Mouse (Mus musculus) liver, embryonic 14.5 days (tissue): ENCODE measurements around the gene Bub1b. TPM values are rescaled to one million over a fixed set of nuclear protein-coding genes. Genes with fewer than 3 reads are reported as not detected.

Source experiments
- ATAC-seq: fragments of 200-750 bp; cut with Nextera tagmentation; 2 replicates; pipeline ENCODE4 v1.8.0; 2017; ENCODE audit warnings: moderate number of reproducible peaks, mild to moderate bottlenecking, moderate library complexity; ENCODE audit not compliant: insufficient read depth
- DNase-seq, 3 experiments: peaks; one replicate each; pipeline ENCODE4 v3.0.0-alpha.2; 2012 to 2013; ENCODE audit warnings: low read depth in 3 of 3, low spot score in 3 of 3
- H3K27ac ChIP-seq: fragments of 300-500 bp; sonication (generic); 2 replicates; pipeline ENCODE4 v1.5.1; 2014; ENCODE audit warnings: moderate library complexity, mild to moderate bottlenecking, control low read depth, inconsistent platforms
- H3K27me3 ChIP-seq: fragments of 300-500 bp; sonication (generic); 2 replicates; pipeline ENCODE4 v1.6.1; 2014; ENCODE audit warnings: mild to moderate bottlenecking, low read length, moderate library complexity; ENCODE audit not compliant: control insufficient read depth, insufficient read depth
- H3K36me3 ChIP-seq: fragments of 300-500 bp; sonication (generic); replicated peaks from 2 replicates; pipeline ENCODE4 v1.6.1; 2014; ENCODE audit warnings: low read depth; ENCODE audit not compliant: control insufficient read depth, insufficient read depth
- H3K4me1 ChIP-seq, 2 experiments: fragments of 200-500 bp in 1 of 2; fragments of 300-500 bp in 1 of 2; sonication (generic) in 1 of 2; replicated peaks; 2 replicates each; pipeline ENCODE4 v1.6.1; 2012 to 2014; ENCODE audit warnings: antibody characterized with exemption in 1 of 2, inconsistent platforms in 1 of 2, low read length in 1 of 2; ENCODE audit not compliant: control insufficient read depth in 2 of 2, insufficient read depth in 2 of 2
- H3K4me2 ChIP-seq: fragments of 300-500 bp; sonication (generic); 2 replicates; pipeline ENCODE4 v1.6.1; 2014; ENCODE audit warnings: low read depth, mild to moderate bottlenecking, control low read depth, moderate library complexity
- H3K4me3 ChIP-seq, 2 experiments: fragments of 200-500 bp in 1 of 2; fragments of 300-500 bp in 1 of 2; sonication (generic) in 1 of 2; 2 replicates each; pipeline ENCODE4 v1.5.1; 2012 to 2014; ENCODE audit warnings: low read depth in 2 of 2, low read length in 2 of 2, mild to moderate bottlenecking in 2 of 2, control low read depth in 1 of 2, inconsistent platforms in 1 of 2, moderate library complexity in 1 of 2; ENCODE audit not compliant: insufficient read depth in 1 of 2
- H3K9ac ChIP-seq: fragments of 300-500 bp; sonication (generic); replicated peaks from 2 replicates; pipeline ENCODE4 v1.6.1; 2014; ENCODE audit warnings: mild to moderate bottlenecking, control low read depth, moderate library complexity
- H3K9me3 ChIP-seq: fragments of 300-500 bp; sonication (generic); 2 replicates; pipeline ENCODE4 v1.6.1; 2016; ENCODE audit warnings: low read length, mixed read lengths; ENCODE audit not compliant: control insufficient read depth
- CTCF ChIP-seq: IDR thresholded peaks from 2 replicates; pipeline ENCODE4 v1.5.1; 2016; ENCODE audit warnings: antibody characterized with exemption, low read depth, control low read depth
- EP300 ChIP-seq: IDR thresholded peaks from 2 replicates; pipeline ENCODE4 v1.6.1; 2016; ENCODE audit warnings: antibody characterized with exemption, low read depth
- WGBS: fragments of 180-500 bp; shearing (Covaris S2); extraction: QIAGEN DNeasy Blood & Tissue Kit; methylation state at CpG from one replicate; pipeline ENCODE4 v1.1.7; 2014; ENCODE audit not compliant: insufficient replicate concordance; 5-methylcytosine and 5-hydroxymethylcytosine counted together
- polyA plus RNA-seq, 2 experiments: library from polyadenylated mRNA; depleted of rRNA in 1 of 2; stranded (reverse) in 1 of 2; unstranded in 1 of 2; fragments of >200 nt; fragmentation: Nextera tagmentation in 1 of 2; extraction: Ambion mirVana in 1 of 2; gene quantifications; 2 replicates each; pipeline versions ENCODE4 v1.2.1 to v1.2.3; 2012 to 2014

Bub1b gene
- polyA plus RNA-seq, 2 experiments: 33.6 to 40.2 TPM

DNA sequence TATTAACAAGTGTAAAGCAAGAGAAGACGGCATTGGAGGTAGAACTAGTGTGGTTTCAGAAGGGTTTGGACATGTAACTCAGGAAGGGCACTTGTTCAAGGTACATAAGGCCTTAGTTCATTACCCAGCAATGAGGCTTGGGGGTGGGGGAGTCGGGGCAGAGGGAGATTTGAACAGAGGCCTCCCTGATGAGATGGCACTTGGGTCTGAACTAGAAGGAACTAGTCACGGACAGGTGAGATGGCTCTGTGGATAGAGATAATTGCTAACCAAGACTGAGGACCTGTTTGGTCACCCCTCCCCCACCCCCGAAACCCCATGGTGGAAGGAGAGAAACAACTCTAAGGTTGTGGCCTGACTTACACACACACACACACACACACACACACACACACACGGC is 1.1 kb downstream of the Bub1b start:
- H3K9me3 ChIP-seq: no peaks in the 10 kb centered on the region
- H3K27ac ChIP-seq: no peak overlapping the region
- TF ChIP-seq EP300 (no peak), CTCF (no peak)
- DNase-seq: no peak
- whole genome bisulfite sequencing: 18% methylated on average over 5 of the region's 5 CpGs
- H3K4me3 ChIP-seq: peak overlapping the region; percentile 96 to 97
- H3K36me3 ChIP-seq: peaks cover 41% of the 10 kb centered on the region
- peak overlapping the region; percentile 93 for H3K9ac ChIP-seq
- H3K4me1 ChIP-seq: peaks cover 3 to 18% of the 10 kb centered on the region in 2 experiments; a peak in 3 of 4 replicates
- H3K4me2 ChIP-seq: peak overlapping the region; percentile 80
- no peaks in the 10 kb centered on the region for H3K27me3 ChIP-seq
- ATAC-seq: no peak

- H3K4me2 ChIP-seq: peak overlapping the region; percentile 2; the same call in 1 of the 2 replicates
- no peak for ATAC-seq
- H3K27me3 ChIP-seq: no peaks in the 10 kb centered on the region
- H3K9me3 ChIP-seq: no peaks in the 10 kb centered on the region
- H3K27ac ChIP-seq: no peak overlapping the region
- TF ChIP-seq CTCF (no peak), EP300 (no peak)
- 77% methylated on average over 18 of the region's 18 CpGs for WGBS
- no peak overlapping the region for H3K4me3 ChIP-seq
- H3K9ac ChIP-seq: no peak overlapping the region
- no peak for DNase-seq
- H3K36me3 ChIP-seq: peaks cover 68% of the 10 kb centered on the region
- H3K4me1 ChIP-seq: peaks cover 3 to 18% of the 10 kb centered on the region in 2 experiments; a peak in 3 of 4 replicates
These were observed 3.7 kb downstream of the Bub1b start for GRCm38 (mm10) chr2:118601599-118602263.

DNA sequence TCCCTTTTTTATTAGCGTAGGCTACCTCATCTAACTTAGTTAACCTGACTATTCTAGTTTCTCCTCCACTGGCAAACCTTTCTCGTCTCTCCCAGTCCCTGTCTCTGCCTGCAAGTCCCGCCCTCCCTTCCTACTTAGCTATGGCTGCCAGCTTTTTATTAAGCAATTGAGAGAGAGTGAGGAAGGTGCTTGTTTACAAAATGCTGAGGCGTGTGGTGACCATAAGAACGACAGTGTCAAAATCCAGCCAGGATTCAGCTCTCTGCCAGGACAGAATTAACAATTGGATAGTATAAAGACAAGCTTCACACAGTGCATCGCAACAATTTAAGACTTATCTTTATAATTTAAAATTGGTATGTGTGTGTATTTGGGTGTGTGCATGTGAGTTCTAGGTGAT is 6.1 kb downstream of the Bub1b start:
- DNase-seq (no peak), ATAC-seq (no peak)
- Histone ChIP-seq H3K9me3 (no peaks in the 10 kb centered on the region), H3K4me2 (no peak overlapping the region), H3K4me1 (peaks cover 3 to 12% of the 10 kb centered on the region in 2 experiments; a peak in 3 of 4 replicates), H3K36me3 (peaks cover 91% of the 10 kb centered on the region), H3K27ac (no peak overlapping the region), H3K9ac (no peak overlapping the region), H3K27me3 (no peaks in the 10 kb centered on the region), H3K4me3 (no peak overlapping the region)
- TF ChIP-seq EP300: no peak
- TF ChIP-seq CTCF: no peak
- 85% methylated on average over 6 of the region's 6 CpGs for WGBS

DNA sequence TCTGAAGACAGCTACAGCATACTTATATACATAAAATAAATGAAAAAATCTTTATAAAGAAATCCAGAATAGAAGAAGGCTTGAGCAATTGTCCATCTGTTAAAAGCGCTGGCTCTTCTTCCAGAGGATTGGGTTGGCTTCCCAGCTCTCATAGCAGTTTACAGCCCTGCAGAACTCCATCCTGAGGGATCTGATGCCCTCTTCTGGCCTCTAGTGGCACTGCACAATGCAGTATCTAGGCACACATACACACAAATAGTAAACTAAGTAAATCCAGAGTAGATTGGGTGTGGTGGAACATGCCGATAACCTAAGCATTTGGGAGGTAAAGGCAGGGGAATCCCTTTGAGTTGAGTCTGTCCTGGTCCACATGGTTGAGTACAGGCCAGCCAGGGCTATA is 8.0 kb downstream of the Bub1b start:
- peak in 1 of 3 experiments; percentile 5 for DNase-seq

DNA sequence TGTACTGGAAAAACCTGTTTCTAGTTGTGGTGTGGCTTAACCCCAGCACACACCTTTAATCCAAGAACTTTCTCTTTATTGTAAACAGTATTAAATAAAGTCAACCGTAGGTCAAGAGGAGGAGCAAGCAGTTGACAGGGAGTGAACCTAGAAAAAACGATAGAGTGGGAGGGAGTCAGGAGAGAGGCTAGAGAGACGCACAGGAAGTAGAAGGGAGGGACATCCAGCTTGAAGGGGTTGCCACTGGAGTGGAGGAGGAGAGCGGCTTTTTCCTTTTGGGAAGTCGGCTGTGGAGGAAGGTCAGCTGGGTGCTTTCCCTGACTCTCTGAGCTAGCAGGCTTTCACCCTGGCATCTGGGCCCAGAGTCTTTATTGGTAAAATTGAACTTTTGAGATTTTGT is 9.0 kb downstream of the Bub1b start:
- 84% methylated on average over 5 of the region's 5 CpGs for WGBS
- no peak overlapping the region for H3K4me3 ChIP-seq
- no peak overlapping the region for H3K4me2 ChIP-seq
- no peaks in the 10 kb centered on the region for H3K9me3 ChIP-seq
- no peak overlapping the region for H3K9ac ChIP-seq
- H3K36me3 ChIP-seq: peaks cover 97% of the 10 kb centered on the region
- no peaks in the 10 kb centered on the region for H3K27me3 ChIP-seq
- no peak overlapping the region for H3K27ac ChIP-seq
- TF ChIP-seq CTCF: no peak
- TF ChIP-seq EP300: no peak
- no peaks in the 10 kb centered on the region for H3K4me1 ChIP-seq
- no peak for DNase-seq
- no peak for ATAC-seq

More for the DNA sequence above, 8.0 kb downstream of the Bub1b start:
- TF ChIP-seq EP300 (no peak), CTCF (peak; percentile 82)
- peaks cover 97% of the 10 kb centered on the region for H3K36me3 ChIP-seq
- no peaks in the 10 kb centered on the region for H3K27me3 ChIP-seq
- ATAC-seq: peak; percentile 51; the same call in 1 of the 2 replicates
- H3K4me2 ChIP-seq: no peak overlapping the region
- no peak overlapping the region for H3K27ac ChIP-seq
- H3K9me3 ChIP-seq: no peaks in the 10 kb centered on the region
- 0 out of 4 replicates have a peak, but pooled peaks cover 0 to 1% of the 10 kb centered on the region in 2 experiments for H3K4me1 ChIP-seq
- no peak overlapping the region for H3K4me3 ChIP-seq
- no peak overlapping the region for H3K9ac ChIP-seq
- 82% methylated on average over 2 of the region's 2 CpGs for WGBS
